Mouse (Mus musculus): Measurements from ENCODE around the gene Aldh1a7. TPM values are rescaled to one million over a fixed set of nuclear protein-coding genes. Genes with fewer than 3 reads are reported as not detected.

Gene Aldh1a7
- total RNA-seq, 1 experiment, result 0.49 TPM

DNA sequence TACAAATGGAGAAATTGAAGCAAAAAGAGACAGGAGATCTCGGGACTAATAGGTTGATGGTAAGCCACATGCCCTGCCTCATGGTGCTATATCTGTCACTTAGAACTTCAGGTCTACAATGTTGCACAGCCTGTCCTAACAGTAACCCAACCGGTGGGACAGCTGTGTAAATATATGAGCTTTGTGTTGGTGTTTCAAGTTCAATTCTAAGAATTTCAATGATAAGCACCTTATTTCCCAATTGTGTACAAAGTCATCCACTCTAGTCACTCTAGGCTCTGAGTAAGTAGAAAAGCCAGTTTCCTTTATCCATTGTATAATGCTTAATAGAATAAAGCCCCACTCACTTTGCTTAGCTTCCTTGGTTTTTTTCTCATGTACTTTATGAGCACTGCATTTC, 4.4 kb downstream of the Aldh1a7 start:
- Histone ChIP-seq H3K9me3 (ENCODE audit: control insufficient read depth, insufficient read depth, low read depth, low read length) (no peaks in the 10 kb centered on the region), H3K4me1 (ENCODE audit: control insufficient read depth in 2 of 2, insufficient read depth in 2 of 2, low read length in 2 of 2, poor library complexity in 1 of 2) (no peaks in the 10 kb centered on the region), H3K9ac (ENCODE audit: insufficient read depth, low read depth, low read length, poor library complexity, severe bottlenecking) (no peak overlapping the region), H3K27ac (ENCODE audit: insufficient read depth, low read depth, low read length, poor library complexity, severe bottlenecking) (no peak overlapping the region), H3K4me3 (ENCODE audit: insufficient read depth in 1 of 2, low read depth in 1 of 2, low read length in 2 of 2, poor library complexity in 1 of 2, severe bottlenecking in 1 of 2) (no peak overlapping the region), H3K36me3 (ENCODE audit: control insufficient read depth, insufficient read depth, low read length, poor library complexity, severe bottlenecking) (no peaks in the 10 kb centered on the region)
- no peak for DNase-seq (ENCODE audit: low read depth, low spot score)
- TF ChIP-seq HCFC1 (IDR thresholded peaks at IDR 0.05; ENCODE audit: borderline replicate concordance, insufficient read depth, low read length) (no peak), MAFK (IDR thresholded peaks at IDR 0.05; ENCODE audit: insufficient read depth, low read depth, low read length) (no peak), CHD2 (IDR thresholded peaks at IDR 0.05; ENCODE audit: low read depth, low read length) (no peak), ZC3H11A (IDR thresholded peaks at IDR 0.05; ENCODE audit: borderline replicate concordance, low read depth, low read length) (no peak), ZNF384 (IDR thresholded peaks at IDR 0.05; ENCODE audit: low read depth, low read length) (no peak)
- in situ Hi-C loops (cut with MboI; ENCODE audit: low sequenced_read_pairs in 2 of 2, unreplicated experiment in 2 of 2), result no loop called here

DNA sequence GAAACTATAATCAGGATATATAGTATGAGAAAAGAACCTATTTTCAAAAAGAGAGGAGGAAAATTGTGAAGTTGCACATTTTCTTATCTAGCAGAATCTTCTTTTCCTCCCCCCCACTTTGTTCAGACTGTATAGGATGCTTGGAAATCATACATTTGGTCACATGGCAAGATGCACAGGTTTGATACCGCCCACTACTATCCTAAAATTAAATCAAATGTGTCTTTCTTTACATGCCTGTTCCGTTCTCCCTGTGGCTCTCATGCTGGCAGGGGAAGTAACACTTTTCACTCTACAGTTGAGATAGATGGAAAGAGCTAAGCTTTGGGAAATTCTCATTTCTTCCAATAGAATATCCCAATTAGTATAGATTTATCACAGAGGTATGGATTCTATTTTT, 7.1 kb downstream of the Aldh1a7 start:
- no peaks in the 10 kb centered on the region for H3K4me1 ChIP-seq (ENCODE audit: control insufficient read depth in 2 of 2, insufficient read depth in 2 of 2, low read length in 2 of 2, poor library complexity in 1 of 2)
- in situ Hi-C loops (cut with MboI; ENCODE audit: low sequenced_read_pairs in 2 of 2, unreplicated experiment in 2 of 2), result no loop called here
- no peaks in the 10 kb centered on the region for H3K36me3 ChIP-seq (ENCODE audit: control insufficient read depth, insufficient read depth, low read length, poor library complexity, severe bottlenecking)
- TF ChIP-seq MAFK (IDR thresholded peaks at IDR 0.05; ENCODE audit: insufficient read depth, low read depth, low read length) (no peak), ZC3H11A (IDR thresholded peaks at IDR 0.05; ENCODE audit: borderline replicate concordance, low read depth, low read length) (no peak), ZNF384 (IDR thresholded peaks at IDR 0.05; ENCODE audit: low read depth, low read length) (no peak), CHD2 (IDR thresholded peaks at IDR 0.05; ENCODE audit: low read depth, low read length) (no peak), HCFC1 (IDR thresholded peaks at IDR 0.05; ENCODE audit: borderline replicate concordance, insufficient read depth, low read length) (no peak)
- H3K9ac ChIP-seq (ENCODE audit: insufficient read depth, low read depth, low read length, poor library complexity, severe bottlenecking), result no peak overlapping the region
- no peak for DNase-seq (ENCODE audit: low read depth, low spot score)
- H3K9me3 ChIP-seq (ENCODE audit: control insufficient read depth, insufficient read depth, low read depth, low read length), result no peaks in the 10 kb centered on the region
- no peak overlapping the region for H3K4me3 ChIP-seq (ENCODE audit: insufficient read depth in 1 of 2, low read depth in 1 of 2, low read length in 2 of 2, poor library complexity in 1 of 2, severe bottlenecking in 1 of 2)
- H3K27ac ChIP-seq (ENCODE audit: insufficient read depth, low read depth, low read length, poor library complexity, severe bottlenecking), result no peak overlapping the region

DNA sequence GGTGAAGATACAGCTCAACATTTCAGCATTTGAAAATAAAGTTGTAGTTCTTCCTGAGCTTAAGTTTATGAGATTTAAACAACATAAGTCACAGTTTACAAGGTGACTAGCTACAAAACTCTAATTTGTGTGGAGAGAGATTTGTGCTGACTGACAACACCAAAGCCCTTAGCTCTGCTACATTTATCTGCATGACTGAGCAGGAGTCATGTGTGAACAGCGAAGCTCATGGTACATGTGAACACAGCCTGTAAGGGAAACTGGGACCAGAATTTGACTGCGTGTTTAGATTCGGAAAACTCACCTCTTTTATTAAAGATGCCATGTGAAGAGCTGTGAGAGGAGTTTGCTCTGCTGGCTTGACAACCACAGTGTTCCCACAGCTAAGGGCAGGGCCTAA, 11.7 kb downstream of the Aldh1a7 start:
- in situ Hi-C loops (cut with MboI; ENCODE audit: low sequenced_read_pairs in 2 of 2, unreplicated experiment in 2 of 2), result no loop called here
- Histone ChIP-seq H3K27ac (ENCODE audit: insufficient read depth, low read depth, low read length, poor library complexity, severe bottlenecking) (no peak overlapping the region), H3K36me3 (ENCODE audit: control insufficient read depth, insufficient read depth, low read length, poor library complexity, severe bottlenecking) (no peaks in the 10 kb centered on the region), H3K9ac (ENCODE audit: insufficient read depth, low read depth, low read length, poor library complexity, severe bottlenecking) (no peak overlapping the region), H3K9me3 (ENCODE audit: control insufficient read depth, insufficient read depth, low read depth, low read length) (no peaks in the 10 kb centered on the region), H3K4me1 (ENCODE audit: control insufficient read depth in 2 of 2, insufficient read depth in 2 of 2, low read length in 2 of 2, poor library complexity in 1 of 2) (no peaks in the 10 kb centered on the region), H3K4me3 (ENCODE audit: insufficient read depth in 1 of 2, low read depth in 1 of 2, low read length in 2 of 2, poor library complexity in 1 of 2, severe bottlenecking in 1 of 2) (no peak overlapping the region)
- no peak for TF ChIP-seq HCFC1 (IDR thresholded peaks at IDR 0.05; ENCODE audit: borderline replicate concordance, insufficient read depth, low read length)
- no peak for TF ChIP-seq ZNF384 (IDR thresholded peaks at IDR 0.05; ENCODE audit: low read depth, low read length)
- no peak for TF ChIP-seq ZC3H11A (IDR thresholded peaks at IDR 0.05; ENCODE audit: borderline replicate concordance, low read depth, low read length)
- TF ChIP-seq CHD2 (IDR thresholded peaks at IDR 0.05; ENCODE audit: low read depth, low read length), result no peak
- TF ChIP-seq MAFK (IDR thresholded peaks at IDR 0.05; ENCODE audit: insufficient read depth, low read depth, low read length), result no peak
- DNase-seq (ENCODE audit: low read depth, low spot score), result no peak

DNA sequence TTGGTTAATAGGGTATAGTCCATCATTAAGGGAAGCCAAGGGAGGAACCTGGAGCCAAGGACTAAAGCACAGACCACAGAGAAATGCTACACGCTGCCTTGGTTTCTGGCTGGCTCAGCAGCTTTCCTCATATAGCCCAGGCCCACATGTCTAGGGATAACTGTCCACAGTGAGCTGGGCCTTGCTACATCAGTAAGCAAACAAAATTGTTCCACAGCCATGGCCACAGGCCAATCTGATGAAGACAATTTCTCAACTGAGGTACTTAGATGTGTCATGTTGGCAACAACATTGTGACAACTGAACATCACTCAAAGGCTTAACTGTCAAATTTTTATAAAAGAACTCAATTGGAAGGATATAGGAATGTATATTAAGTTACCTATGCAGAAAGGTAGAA, 12.3 kb downstream of the Aldh1a7 start:
- in situ Hi-C loops (cut with MboI; ENCODE audit: low sequenced_read_pairs in 2 of 2, unreplicated experiment in 2 of 2), result no loop called here
- TF ChIP-seq ZNF384 (IDR thresholded peaks at IDR 0.05; ENCODE audit: low read depth, low read length), result no peak
- no peak for TF ChIP-seq CHD2 (IDR thresholded peaks at IDR 0.05; ENCODE audit: low read depth, low read length)
- TF ChIP-seq MAFK (IDR thresholded peaks at IDR 0.05; ENCODE audit: insufficient read depth, low read depth, low read length), result no peak
- no peak for TF ChIP-seq ZC3H11A (IDR thresholded peaks at IDR 0.05; ENCODE audit: borderline replicate concordance, low read depth, low read length)
- no peak for TF ChIP-seq HCFC1 (IDR thresholded peaks at IDR 0.05; ENCODE audit: borderline replicate concordance, insufficient read depth, low read length)
- Histone ChIP-seq H3K36me3 (ENCODE audit: control insufficient read depth, insufficient read depth, low read length, poor library complexity, severe bottlenecking) (no peaks in the 10 kb centered on the region), H3K27ac (ENCODE audit: insufficient read depth, low read depth, low read length, poor library complexity, severe bottlenecking) (no peak overlapping the region), H3K9me3 (ENCODE audit: control insufficient read depth, insufficient read depth, low read depth, low read length) (no peaks in the 10 kb centered on the region), H3K4me1 (ENCODE audit: control insufficient read depth in 2 of 2, insufficient read depth in 2 of 2, low read length in 2 of 2, poor library complexity in 1 of 2) (no peaks in the 10 kb centered on the region), H3K4me3 (ENCODE audit: insufficient read depth in 1 of 2, low read depth in 1 of 2, low read length in 2 of 2, poor library complexity in 1 of 2, severe bottlenecking in 1 of 2) (no peak overlapping the region), H3K9ac (ENCODE audit: insufficient read depth, low read depth, low read length, poor library complexity, severe bottlenecking) (no peak overlapping the region)
- DNase-seq (ENCODE audit: low read depth, low spot score), result no peak

DNA sequence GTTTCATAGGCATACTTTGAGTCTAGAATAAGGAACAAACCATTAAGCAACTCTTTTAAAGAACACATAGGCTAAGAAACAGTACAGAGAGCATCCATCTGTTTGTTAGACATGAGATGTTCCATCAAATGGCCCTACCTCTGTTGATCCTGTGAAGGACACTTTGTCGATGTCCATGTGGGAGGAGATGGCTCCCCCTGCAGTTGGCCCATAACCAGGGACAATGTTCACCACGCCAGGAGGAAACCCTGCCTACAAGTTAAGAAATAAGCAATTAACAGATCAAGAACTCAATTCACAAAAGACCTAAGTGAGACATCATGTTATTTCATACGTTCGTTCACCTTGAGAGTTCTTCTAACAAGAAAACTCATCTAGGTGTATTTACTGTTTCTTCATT, 12.8 kb downstream of the Aldh1a7 start:
- H3K4me1 ChIP-seq (ENCODE audit: control insufficient read depth in 2 of 2, insufficient read depth in 2 of 2, low read length in 2 of 2, poor library complexity in 1 of 2), result no peaks in the 10 kb centered on the region
- H3K27ac ChIP-seq (ENCODE audit: insufficient read depth, low read depth, low read length, poor library complexity, severe bottlenecking), result no peak overlapping the region
- in situ Hi-C loops (cut with MboI; ENCODE audit: low sequenced_read_pairs in 2 of 2, unreplicated experiment in 2 of 2), result no loop called here
- TF ChIP-seq HCFC1 (IDR thresholded peaks at IDR 0.05; ENCODE audit: borderline replicate concordance, insufficient read depth, low read length) (no peak), ZNF384 (IDR thresholded peaks at IDR 0.05; ENCODE audit: low read depth, low read length) (no peak), ZC3H11A (IDR thresholded peaks at IDR 0.05; ENCODE audit: borderline replicate concordance, low read depth, low read length) (no peak), CHD2 (IDR thresholded peaks at IDR 0.05; ENCODE audit: low read depth, low read length) (no peak), MAFK (IDR thresholded peaks at IDR 0.05; ENCODE audit: insufficient read depth, low read depth, low read length) (no peak)
- H3K36me3 ChIP-seq (ENCODE audit: control insufficient read depth, insufficient read depth, low read length, poor library complexity, severe bottlenecking), result no peaks in the 10 kb centered on the region
- no peak for DNase-seq (ENCODE audit: low read depth, low spot score)
- no peak overlapping the region for H3K4me3 ChIP-seq (ENCODE audit: insufficient read depth in 1 of 2, low read depth in 1 of 2, low read length in 2 of 2, poor library complexity in 1 of 2, severe bottlenecking in 1 of 2)
- H3K9ac ChIP-seq (ENCODE audit: insufficient read depth, low read depth, low read length, poor library complexity, severe bottlenecking), result no peak overlapping the region
- H3K9me3 ChIP-seq (ENCODE audit: control insufficient read depth, insufficient read depth, low read depth, low read length), result no peaks in the 10 kb centered on the region
